Mouse (Mus musculus) embryonic fibroblast, embryonic 13.5 days (primary cell): ENCODE measurements around the gene Plce1.

Source experiments
- CTCF ChIP-seq: IDR thresholded peaks from 2 replicates; pipeline ENCODE4 v1.5.1; 2011; ENCODE audit warnings: mild to moderate bottlenecking, control low read depth, low read length, moderate library complexity, borderline replicate concordance; ENCODE audit not compliant: insufficient read depth
- POLR2A ChIP-seq: IDR thresholded peaks from 2 replicates; pipeline ENCODE4 v1.6.1; 2011; ENCODE audit warnings: low read depth, mild to moderate bottlenecking, control low read depth, low read length, moderate library complexity

GRCm38 (mm10) chr19:38607236-38607635, 126.3 kb downstream of the Plce1 start:
- TF ChIP-seq CTCF (no peak), POLR2A (no peak)
